Mouse (Mus musculus) liver, embryonic 16.5 days (tissue): ENCODE data around the gene Aldh1a2. TPM values are rescaled to one million over a fixed set of nuclear protein-coding genes. Genes with fewer than 3 reads are reported as not detected.

Source experiments
- polyA plus RNA-seq: library from polyadenylated mRNA; unstranded; fragments of >200 nt; fragmentation: Nextera tagmentation; extraction: Ambion mirVana; gene quantifications from 2 replicates; pipeline ENCODE4 v1.2.1, GENCODE M21; 2015

Gene Aldh1a2
- polyA plus RNA-seq, 1 experiment from 2014 or later, result 1.6 TPM

Other genes with a start within 250 kb of the Aldh1a2 start
- gene Aqp9, start 47.1 kb upstream of the Aldh1a2 start, polyA plus RNA-seq, result 7.5 and 9.0 TPM in 2 replicates